Mouse (Mus musculus): ENCODE data around the gene Ptpn3.

GRCm38 (mm10) chr4:57320606-57321327 lies 19.1 kb upstream of the Ptpn3 start:
- TF ChIP-seq TBP (IDR thresholded peaks at IDR 0.05; ENCODE audit: low read depth, low read length) = no peak
- no peak for TF ChIP-seq MAFK (IDR thresholded peaks at IDR 0.05; ENCODE audit: borderline replicate concordance, low read depth, low read length)
- TF ChIP-seq POLR2AphosphoS2 (IDR thresholded peaks at IDR 0.05; ENCODE audit: low read length) = no peak
- TF ChIP-seq ZKSCAN1 (IDR thresholded peaks at IDR 0.05; ENCODE audit: low read depth, low read length) = no peak
- peak; percentile 58 to 77 (median 68) for TF ChIP-seq CTCF (IDR thresholded peaks at IDR 0.05 in 2 of 3, conservative IDR thresholded peaks at IDR 0.05 in 1 of 3; ENCODE audit: control insufficient read depth in 1 of 3, insufficient read depth in 1 of 3, low read depth in 2 of 3, low read length in 3 of 3, poor library complexity in 1 of 3, severe bottlenecking in 1 of 3)
- TF ChIP-seq EP300 (IDR thresholded peaks at IDR 0.05; ENCODE audit: low read depth in 1 of 2, low read length in 2 of 2) = no peak
